Mouse (Mus musculus): ENCODE data around the gene Dab2.

DNA sequence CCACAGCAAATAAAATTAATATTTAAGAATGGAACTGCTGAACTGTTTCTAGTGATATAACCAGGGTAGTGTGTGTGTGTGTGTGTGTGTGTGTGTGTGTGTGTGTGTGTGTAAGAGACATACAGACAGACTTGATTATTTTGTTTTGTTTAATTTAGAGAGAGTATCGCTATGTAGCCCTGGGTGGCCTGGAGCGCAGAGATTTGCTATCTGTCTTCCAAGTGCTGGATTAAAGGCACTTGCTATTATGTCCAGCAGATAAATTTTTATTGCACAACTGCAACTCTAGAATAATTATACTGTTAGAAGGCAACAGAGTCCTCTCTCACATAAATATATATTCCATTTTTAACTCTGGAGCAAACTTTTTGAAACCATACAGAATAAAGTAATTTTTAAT is 102.8 kb downstream of the Dab2 start:
- TF ChIP-seq TAL1 (IDR thresholded peaks at IDR 0.05; ENCODE audit: low read length): no peak
- TF ChIP-seq GATA1 (IDR thresholded peaks at IDR 0.05; ENCODE audit: low read length): no peak

Data from erythroblast, embryonic 14.5 days (primary cell).